Mouse (Mus musculus) kidney, adult 2 months (tissue): Measurements from ENCODE around the gene Rpgrip1.

Experiments
- CTCF ChIP-seq: fragments of 200-500 bp; conservative IDR thresholded peaks from 2 replicates; pipeline ENCODE4 v1.5.1; 2011; ENCODE audit warnings: low read depth, mild to moderate bottlenecking, control low read depth, low read length, moderate library complexity, mixed read lengths; ENCODE audit not compliant: insufficient read depth, insufficient read length
- POLR2A ChIP-seq: fragments of 200-500 bp; IDR thresholded peaks from one replicate; pipeline ENCODE4 v1.6.1; 2011; ENCODE audit warnings: low read depth, low read length, control low read depth

DNA sequence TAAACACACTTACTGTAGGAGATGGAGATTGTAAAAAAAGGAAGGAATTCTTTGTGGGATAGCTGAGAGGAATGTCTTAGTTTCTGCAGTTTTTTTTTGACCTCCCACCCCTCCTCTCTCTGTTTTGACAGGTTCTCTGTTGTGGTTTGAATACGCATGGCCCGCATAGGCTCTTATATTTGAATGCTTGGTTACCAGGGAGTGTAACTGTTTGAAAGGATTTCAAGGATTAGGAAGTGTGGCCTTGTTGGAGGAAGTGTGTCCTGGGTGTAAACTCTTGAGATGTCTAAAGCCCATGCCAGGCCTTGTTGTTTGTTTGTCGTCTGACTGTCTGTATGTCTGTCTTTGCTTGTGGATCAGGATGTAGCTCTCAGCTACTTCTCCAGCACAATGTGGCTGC lies 42.1 kb downstream of the Rpgrip1 start:
- TF ChIP-seq POLR2A: no peak
- no peak for TF ChIP-seq CTCF
